Mouse (Mus musculus) layer of hippocampus, adult 2 months (tissue): ENCODE data around the gene Epb41. TPM values are rescaled to one million over a fixed set of nuclear protein-coding genes. Genes with fewer than 3 reads are reported as not detected.

Source experiments
- DNase-seq, 2 experiments: peaks; one replicate each; pipeline ENCODE4 v3.0.0; 2022; ENCODE audit warnings: low spot score in 2 of 2
- H3K27ac ChIP-seq: fragments of 200-600 bp; 2 replicates; pipeline ENCODE4 v1.8.1; 2022
- H3K4me3 ChIP-seq: fragments of 200-600 bp; 2 replicates; pipeline ENCODE4 v1.8.1; 2022; ENCODE audit warnings: mild to moderate bottlenecking
- CTCF ChIP-seq: fragments of 200-600 bp; conservative IDR thresholded peaks from 2 replicates; pipeline ENCODE4 v1.8.1; 2022; ENCODE audit warnings: antibody characterized with exemption, mild to moderate bottlenecking, moderate library complexity
- long read RNA-seq, 2 experiments: library from polyadenylated mRNA; stranded (forward); transcript quantifications; one replicate each; pipeline ENCODE4 v2.0.0; 2021; ENCODE audit warnings: borderline mapping rate in 2 of 2
- total RNA-seq, 2 experiments: library from RNA; stranded (reverse); gene quantifications; 2 replicates each; pipeline ENCODE4 v1.2.3; 2021

Epb41 gene
- 10 to 100 TPM; 21.5 to 23.2 TPM for total RNA-seq
- long read RNA-seq, experiment 1, full-length matches to known transcripts: 1 of 7 reads
- long read RNA-seq, experiment 1, partial matches to known transcripts: 1 of 7 reads
- long read RNA-seq, experiment 1, other reads (novel, unspliced or antisense): 5 of 7 reads
- long read RNA-seq, experiment 2, full-length matches to known transcripts: 3 of 13 reads
- long read RNA-seq, experiment 2, partial matches to known transcripts: 3 of 13 reads
- long read RNA-seq, experiment 2, other reads (novel, unspliced or antisense): 7 of 13 reads

DNA sequence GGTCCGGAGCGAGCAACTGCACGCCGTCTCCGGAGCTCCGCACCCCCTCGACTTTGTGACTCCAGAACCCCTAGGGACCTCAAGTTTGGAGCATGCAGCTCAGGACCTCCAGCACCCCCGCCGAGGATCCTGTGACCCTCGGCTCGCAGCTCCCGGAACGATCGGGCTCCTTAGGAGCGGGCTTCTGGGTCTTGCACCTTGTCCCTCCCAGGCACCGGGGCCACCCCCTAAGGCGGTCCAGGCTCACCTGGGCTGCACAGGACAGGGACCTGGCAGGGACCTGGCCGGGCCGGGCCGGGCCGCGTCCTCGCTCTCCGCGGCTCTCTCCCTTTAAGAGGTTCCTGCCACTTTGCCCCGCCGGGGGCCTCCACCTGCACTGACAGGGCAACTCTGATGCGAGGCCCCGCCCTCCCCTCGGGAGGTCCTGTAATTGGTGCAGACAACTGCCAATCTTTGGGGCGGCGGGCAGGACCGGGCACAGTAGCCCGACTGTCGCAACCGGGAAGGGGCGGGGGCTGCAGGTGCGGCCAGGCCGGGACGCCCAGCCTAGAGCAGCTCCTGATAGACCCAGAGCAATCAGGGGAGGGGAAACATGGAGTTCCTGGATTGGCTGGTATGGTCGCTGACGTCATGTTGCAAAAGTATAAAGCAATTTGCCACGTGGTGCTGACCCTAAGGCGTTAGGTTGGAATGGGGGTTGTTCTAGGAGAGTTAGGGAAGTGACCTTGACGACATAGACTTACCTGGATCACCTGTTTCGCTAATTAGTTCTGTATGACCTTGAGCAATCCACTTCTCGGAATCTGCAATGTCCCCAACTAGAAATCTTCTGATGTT, at the start of gene Epb41:
Gene Epb41, minus strand, starts transcription at position 389 of the 837 bp plus-strand sequence.
- peak within 1 kb of the TSS; percentile 61 for H3K27ac ChIP-seq
- peak; percentile 90 to 93 for DNase-seq
- peak; percentile 14; the same call in 1 of the 2 replicates for TF ChIP-seq CTCF
- H3K4me3 ChIP-seq: peak within 1 kb of the TSS; percentile 94

DNA sequence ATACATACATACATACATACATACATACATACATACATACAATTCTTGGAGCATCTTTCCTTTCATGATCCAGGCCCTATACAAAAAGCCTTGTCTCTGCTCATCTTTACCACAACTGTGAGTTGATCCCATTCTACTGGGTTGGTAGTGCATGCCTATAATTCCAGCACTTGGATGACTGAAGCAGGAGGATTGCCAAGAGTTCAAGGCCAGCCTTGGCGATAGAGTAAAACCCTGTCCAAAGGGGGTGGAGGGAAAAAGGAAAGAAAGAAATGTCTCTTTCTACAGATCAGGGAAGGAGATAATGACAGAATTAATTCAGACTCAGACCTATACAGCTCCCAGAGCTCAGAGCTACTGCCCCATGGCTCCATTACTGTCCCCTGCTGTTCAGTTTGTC, 48.0 kb upstream of the Epb41 start:
- H3K27ac ChIP-seq: no peak overlapping the region
- DNase-seq: no peak
- no peak overlapping the region for H3K4me3 ChIP-seq
- TF ChIP-seq CTCF: no peak

DNA sequence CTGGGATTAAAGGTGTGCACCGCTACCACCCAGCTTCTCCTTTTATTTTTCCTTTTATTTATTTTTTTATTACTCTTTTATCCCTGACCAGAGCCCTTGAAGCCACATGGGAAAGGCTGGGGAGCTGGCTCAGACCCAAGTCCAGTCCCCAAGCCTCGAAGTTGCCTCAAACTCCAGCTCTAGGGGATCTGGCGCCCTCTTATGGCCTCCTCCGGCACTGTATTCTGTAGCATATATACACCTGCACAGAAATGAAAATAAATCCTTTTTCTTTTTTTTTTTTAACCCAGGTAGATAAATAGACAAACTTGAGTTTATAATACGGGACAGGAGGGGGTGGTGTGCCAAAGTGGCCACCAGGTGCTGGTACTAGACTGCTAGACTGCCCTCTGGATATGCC, 46.6 kb upstream of the Epb41 start:
- TF ChIP-seq CTCF: peak; percentile 55
- Histone ChIP-seq H3K4me3 (no peak overlapping the region), H3K27ac (no peak overlapping the region)
- DNase-seq: no peak

DNA sequence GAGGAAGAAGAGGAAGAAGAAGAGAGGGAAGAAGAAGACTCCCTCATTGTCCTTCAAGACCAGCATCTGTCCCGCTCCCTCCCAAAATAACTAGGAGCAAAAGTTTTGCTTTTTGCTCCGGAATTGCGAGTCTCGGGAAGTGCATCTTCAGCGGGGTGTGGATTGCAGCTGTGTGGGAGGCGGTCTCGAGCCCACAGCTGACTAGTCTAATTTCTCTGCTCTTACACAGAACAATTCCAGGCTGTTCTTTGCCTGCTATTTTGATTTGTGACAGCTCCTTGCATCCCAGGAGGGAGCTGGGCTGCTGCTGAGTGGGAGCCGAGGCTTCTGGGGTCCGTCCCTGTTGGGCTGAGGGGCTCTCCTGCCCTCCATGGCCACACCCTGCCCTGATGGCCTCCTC, 44.4 kb upstream of the Epb41 start:
- no peak overlapping the region for H3K27ac ChIP-seq
- DNase-seq: no peak

DNA sequence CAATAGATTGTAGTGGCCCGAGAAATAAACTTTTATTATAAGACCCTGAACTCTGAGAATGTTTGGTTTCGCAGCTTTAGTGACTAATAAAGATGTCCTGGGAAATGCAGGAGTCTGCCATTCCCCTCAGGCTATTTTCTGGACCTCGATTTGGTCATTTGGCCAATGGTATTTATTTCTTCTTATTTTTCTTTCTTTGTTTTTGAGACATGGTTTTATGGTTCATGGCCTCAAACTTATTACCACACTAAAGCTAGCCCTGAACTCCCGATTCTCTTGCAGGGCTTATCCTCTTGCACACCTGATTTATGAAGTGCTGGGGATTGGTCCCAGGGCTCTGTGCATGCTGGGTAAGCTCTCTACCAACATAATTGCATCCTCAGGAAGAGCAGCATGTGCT, 41.2 kb upstream of the Epb41 start:
- TF ChIP-seq CTCF: no peak
- no peak for DNase-seq
- no peak overlapping the region for H3K27ac ChIP-seq
- no peak overlapping the region for H3K4me3 ChIP-seq

More for the DNA sequence above, 44.4 kb upstream of the Epb41 start:
- no peak overlapping the region for H3K4me3 ChIP-seq
- no peak for TF ChIP-seq CTCF

DNA sequence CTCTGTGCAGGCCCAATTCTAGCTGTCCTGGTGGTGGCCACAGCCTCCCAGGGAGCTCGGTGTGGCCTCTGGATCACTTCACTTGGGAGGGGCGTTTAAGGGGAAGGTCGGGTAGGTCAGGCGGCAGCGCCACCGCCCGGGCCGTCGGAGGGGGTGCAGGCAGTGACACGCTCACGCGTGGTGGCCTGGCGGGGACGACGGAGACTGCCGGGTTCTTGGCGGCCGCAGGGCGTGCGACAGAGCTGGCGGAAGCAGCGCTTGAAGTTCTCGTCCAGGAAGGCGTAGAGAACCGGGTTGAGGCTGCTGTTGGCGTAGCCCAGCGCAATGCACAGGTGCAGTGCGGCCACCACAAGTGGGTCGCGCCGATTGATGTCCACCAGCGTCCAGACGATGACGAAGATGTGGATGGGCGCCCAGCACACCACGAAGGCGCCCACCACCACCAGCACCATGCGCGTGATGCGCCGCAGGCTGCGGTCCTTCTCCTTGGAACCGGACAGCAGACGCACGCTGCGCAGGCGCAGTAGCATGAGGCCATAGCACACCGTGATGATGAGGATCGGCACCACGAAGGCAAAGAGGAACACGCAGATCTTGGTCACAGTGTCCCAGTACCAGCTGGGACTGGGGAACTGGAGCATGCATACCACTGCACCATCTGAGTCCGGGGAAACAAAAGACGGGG, 38.4 kb upstream of the Epb41 start:
- Histone ChIP-seq H3K27ac (no peak overlapping the region), H3K4me3 (peak overlapping the region; percentile 22; the same call in 1 of the 2 replicates)
- DNase-seq: no peak
- TF ChIP-seq CTCF: peak; percentile 27

DNA sequence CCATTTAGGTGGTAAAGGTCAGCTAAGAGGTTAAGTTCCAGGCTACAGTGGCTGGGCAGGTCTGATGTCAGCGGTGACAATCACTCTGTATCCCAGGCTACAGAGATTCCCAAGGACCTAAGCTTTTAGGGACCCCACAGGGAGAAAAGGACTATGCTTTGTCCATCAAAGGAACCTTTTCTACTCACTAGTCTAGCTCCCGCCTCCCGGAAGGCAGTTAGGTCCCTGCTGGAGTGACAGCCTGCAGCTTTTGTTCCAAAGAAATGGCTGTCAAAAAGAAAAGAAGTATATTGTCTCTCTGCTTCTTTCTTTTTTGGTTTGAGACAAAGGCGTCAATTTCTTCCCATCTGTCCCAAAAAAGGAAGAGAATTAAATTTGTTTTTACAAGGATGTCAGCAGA, 36.1 kb upstream of the Epb41 start:
- no peak for DNase-seq
- no peak for TF ChIP-seq CTCF
- Histone ChIP-seq H3K27ac (no peak overlapping the region), H3K4me3 (no peak overlapping the region)

DNA sequence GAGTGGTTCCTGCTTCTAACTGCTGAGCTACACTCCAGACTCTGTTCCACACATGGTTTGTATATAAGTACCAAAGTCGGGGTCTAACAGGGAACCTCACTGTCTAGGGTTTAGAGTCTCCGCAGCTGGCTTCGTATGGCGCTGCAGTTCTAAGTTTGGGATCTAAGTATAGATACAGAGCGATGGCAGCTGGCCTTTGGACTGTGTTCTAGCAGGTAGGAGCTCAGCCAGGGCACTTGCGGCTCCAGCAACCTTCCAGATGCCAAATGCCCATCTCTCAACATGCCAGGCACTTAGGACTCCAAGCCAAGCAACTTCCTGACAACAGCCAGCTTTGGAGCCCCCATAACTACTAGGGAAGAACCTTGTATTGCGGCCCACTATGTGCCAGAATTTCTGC, 33.1 kb upstream of the Epb41 start:
- no peak for TF ChIP-seq CTCF
- DNase-seq: no peak
- no peak overlapping the region for H3K4me3 ChIP-seq
- H3K27ac ChIP-seq: no peak overlapping the region

DNA sequence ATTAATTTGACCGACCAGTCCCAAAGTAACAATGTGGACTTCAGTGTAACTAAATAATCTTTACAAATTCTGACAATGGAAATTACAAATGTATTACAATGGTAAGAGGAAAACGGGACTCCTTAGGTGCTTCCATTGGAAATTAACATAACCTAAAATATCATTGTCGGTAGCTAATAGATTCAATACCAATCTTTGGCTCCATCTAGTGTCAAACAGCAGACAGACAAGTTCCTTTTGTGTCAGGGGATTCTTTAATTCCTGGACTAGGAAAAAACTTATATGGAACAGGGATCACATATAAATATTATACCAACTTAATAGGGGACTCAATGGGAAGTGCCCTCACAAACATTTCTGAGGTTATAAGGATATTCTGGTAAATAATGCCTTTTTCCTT, 26.0 kb upstream of the Epb41 start:
- Histone ChIP-seq H3K4me3 (no peak overlapping the region), H3K27ac (no peak overlapping the region)
- no peak for DNase-seq

DNA sequence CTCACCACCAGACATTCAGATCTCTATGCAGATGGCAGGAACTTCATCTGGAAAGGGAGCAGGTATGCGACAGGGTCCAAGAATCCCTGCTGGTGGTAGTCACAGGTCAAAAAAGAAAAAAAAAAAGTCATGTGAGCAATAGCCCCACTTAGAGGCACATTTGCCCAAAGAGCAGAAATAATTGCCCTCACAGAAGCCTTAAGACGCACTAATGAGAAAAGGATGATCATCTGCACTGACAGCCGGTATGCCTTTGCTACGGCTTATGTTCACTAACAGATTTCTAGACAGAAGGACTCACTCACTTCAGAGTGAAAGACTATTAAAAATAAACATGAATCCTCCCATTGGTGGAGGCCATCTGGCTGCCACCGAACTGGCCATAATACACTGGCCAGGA, 24.4 kb upstream of the Epb41 start:
- DNase-seq: peak; percentile 29 to 41
- TF ChIP-seq CTCF: no peak
- Histone ChIP-seq H3K4me3 (no peak overlapping the region), H3K27ac (no peak overlapping the region)

More for the DNA sequence above, 26.0 kb upstream of the Epb41 start:
- TF ChIP-seq CTCF: peak; percentile 85

DNA sequence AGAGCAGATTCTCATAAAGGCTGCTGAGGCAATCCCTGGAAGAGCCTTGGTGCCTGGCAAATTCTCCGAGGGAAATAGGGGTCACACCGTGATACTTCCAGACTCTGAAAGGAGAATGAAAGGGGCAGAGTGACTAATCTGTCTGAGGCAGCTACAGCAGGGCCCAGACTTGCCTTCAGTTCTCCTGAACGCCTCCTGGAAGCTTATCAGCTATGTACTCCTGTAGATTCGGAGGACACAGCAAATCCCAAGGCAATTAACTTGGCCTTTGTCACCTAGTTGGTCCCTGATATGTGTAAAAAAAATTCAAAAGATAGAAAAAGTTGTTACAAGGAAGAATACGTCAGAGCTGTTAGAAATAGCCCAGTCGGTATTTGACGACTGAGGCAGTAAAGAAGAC, 19.9 kb upstream of the Epb41 start:
- no peak for TF ChIP-seq CTCF
- DNase-seq: no peak
- Histone ChIP-seq H3K4me3 (no peak overlapping the region), H3K27ac (no peak overlapping the region)

DNA sequence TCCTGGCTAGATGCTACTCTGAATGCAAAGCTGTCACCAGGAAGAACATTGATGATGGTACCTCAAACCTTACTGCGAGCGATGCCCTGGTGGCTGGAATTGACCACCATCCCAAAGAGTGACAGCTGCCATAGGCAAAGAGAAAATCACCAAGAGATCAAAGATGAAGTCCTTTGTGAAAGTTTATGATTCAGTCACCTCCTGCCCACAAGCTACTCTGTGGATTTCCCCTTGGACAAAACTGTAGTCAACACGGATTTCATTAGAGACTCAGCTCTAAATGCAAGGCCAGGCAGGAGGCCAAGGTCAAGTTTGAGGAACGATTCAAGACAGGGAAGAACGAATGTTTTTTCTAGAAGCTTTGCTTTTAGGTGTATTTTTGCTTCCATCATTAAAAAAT, 18.8 kb upstream of the Epb41 start:
- TF ChIP-seq CTCF: no peak
- Histone ChIP-seq H3K4me3 (no peak overlapping the region), H3K27ac (no peak overlapping the region)
- DNase-seq: no peak

DNA sequence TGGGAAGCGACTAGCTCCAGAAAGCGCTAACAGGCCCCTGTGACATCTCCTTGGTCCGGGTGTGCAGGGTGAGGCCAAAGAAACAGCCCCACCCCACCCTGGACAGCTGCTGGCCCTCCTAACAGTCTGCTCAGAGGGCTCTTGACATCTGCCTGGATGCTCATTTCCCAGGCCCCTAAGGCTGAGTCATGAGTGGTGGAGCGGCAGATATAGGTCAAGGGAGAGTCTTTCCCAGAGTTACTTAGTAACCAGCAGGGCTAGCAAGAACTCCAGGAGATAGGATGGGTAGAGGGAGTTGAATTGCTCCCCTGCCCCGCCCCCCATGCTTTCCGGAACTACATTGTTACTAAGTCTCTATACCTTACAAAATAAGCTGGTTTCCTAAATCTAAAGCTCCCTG, 18.0 kb upstream of the Epb41 start:
- Histone ChIP-seq H3K27ac (no peak overlapping the region), H3K4me3 (no peak overlapping the region)
- no peak for TF ChIP-seq CTCF
- no peak for DNase-seq
